Mouse (Mus musculus): ENCODE measurements at regions not wholly inside any gene's neighbourhood (a gene's known extent, or its start where the extent isn't known, plus 50 kb on each side); places are given as distances from the start of the nearest gene placed in this dataset.

DNA sequence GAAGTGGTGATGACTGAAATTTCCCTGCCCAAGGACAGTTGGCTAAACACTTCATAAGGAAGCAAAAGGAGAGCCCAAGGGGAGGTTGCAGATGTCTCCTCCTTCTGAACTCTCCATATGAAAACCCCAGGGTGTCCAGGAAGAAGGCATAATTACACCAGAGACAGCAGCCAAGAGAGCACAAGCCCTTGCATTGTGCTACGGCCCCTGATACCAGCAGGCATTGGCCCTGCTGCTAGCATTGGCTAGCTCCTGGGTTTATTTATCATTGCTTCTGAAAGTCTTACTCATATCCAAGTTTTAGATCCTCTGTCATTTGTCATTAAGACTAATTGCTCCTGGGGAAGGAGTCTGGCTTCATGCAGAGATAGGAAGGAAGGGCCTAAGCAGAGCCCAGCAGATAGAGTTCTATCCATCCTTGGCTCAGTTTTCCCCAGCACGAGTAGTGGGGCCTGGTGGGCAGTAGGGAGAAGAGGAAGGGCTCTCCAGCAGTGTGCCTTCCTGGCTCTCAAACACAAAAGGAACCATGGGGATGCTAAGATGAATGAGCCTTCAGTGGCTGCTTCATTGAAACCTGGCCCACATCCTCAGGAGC lies 98.5 kb upstream of the Tmc3 start:
- DNase-seq, result no peak

DNA sequence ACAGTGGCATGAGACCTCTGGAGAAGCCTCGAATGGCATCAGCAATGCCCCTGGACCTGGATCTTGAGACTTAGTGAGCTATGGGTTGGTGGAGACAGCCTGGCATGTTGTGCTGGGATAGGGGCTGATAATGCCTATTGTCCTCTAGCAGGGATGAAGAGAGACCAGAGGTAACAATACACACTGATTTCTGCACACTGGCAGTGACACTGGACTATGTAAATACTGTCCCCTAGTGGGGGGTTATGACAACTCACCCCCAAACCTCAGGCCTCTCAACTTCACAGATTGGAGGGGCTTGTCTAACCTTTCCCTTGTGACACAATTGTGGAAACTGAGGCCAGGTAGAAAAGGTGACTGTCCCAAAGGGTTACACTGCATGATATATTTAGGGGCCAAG lies 94.9 kb upstream of the Tmc3 start:
- peak; percentile 43 to 53 for DNase-seq

DNA sequence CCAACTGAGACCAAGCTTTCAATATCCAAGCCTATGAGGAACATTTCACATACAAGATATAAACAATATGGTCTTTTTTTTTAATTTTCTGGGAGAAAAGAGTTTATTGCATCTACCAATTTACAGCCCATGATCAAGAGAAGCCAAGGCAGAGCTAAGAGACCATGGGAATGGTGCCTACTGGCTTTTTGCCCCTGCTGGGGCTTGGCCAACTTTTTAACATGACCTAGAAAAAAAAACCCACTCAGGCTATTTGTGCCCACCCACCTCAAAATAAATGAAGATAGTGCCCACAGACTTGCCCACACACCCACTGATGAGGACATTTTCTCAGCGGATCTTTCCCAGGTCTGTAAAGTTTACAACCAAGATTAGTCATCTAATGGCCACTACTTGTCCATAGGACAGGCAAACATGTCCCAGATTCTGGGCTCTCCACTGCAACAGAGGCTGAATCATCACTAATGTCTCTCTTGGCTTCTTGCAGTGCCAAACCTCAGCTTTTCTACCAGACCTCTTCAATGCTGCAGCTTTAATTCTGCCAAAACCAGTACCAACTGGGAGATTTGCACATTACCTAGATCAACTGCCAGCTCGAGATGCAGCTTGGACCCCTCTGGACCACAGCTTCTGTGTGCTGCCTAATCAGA lies 79.6 kb upstream of the Tmc3 start:
- no peak for DNase-seq

DNA sequence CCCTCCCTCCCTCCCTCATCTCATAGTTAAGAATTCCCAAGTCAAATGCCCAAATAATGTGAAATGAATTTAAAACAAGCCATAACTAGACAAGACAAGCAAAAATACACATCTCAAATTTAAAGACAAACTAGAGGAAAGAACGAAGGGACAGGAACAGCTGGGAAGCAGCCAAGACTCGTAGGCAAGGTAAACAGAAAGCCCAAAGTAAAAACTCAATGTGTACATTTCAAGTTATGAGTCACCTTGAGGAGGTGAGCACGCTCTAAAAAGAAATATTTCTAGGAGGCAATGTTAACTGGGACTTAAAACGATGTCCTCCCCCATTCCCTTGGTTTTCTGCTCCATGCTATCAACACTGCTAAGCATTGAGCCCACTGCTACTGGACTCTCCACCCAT lies 68.4 kb upstream of the Tmc3 start:
- DNase-seq, result no peak

DNA sequence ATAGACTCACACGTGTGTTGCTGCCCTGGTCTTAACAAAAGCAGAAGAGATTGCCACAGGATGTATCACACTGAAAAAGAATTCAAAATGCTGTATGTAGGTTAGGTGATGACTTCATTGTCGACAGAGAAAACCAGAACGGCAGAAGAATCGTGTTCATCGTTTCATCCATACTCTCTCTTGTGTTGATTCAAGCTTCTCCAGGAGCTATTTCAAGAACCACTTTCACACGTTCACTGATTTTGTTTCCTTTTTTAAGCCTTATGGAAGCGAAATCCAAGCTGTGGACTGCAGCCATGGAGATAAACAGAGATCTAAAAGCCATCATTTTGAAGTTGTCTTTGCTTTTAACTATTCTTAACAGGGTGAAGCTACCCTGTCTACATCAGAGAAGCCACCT lies 63.2 kb upstream of the Tmc3 start:
- no peak for DNase-seq
